Mouse (Mus musculus) kidney, adult 18-20 months (tissue): ENCODE data around the gene Prkar2b.

Source experiments
- DNase-seq: peaks from one replicate; pipeline ENCODE4 v3.0.0; 2021

The Prkar2b gene

DNA sequence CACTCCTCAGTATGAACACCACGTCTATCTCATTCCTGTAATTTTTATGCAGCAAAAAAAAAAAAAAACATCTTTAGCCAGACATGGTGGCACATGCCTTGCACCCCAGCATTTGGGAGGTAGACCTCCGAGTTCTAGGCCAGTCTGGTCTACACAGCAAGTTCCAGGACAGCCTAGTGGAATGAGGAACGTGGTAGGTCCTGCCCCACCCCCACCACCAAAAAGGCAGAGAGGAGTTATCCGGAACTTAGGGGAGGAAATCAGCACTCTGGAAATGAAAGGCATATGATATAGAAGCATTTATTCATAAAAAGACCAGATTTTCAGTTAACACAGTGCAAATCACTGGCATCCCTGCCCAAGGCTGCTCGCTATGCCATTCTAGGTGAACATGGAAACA is 52.4 kb downstream of the Prkar2b start:
- no peak for DNase-seq

DNA sequence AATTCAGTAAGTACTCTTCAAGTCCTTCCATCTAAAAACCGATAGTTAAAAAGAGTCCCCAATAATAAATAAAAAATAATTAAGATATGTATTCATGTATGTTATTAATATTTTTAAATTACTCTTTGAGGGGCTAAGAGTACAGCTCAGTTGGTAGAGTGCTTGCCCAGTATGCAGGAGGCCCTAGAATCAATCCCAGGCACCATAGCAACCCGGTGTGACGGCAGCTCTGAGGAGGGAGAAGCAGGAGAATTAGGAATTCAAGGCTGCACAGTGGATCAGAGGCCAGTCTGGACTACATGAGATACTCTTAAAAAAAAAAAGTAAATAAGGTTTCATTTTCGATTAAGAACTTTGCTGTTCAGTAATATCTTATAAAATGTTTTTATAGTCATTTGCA is 53.5 kb downstream of the Prkar2b start:
- no peak for DNase-seq

DNA sequence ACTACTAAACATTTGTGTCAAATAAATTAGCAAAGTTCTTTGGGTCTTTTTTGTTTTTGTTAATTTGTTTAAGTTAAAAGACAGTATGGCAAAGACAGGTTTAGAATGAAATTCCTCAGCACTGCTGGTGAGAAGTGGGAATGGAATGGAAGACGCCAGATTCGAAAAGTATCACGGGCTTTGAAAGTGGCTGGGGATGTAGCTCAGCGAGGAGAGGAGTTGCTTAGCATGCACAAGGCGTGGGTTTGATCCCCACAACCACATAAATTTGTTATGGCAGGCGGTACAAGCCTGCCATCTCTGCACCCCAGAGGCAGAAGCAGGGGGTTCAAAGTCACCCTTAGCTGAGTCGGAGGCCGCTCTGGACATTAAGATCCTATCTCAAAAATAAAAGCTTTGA is 54.1 kb downstream of the Prkar2b start:
- no peak for DNase-seq

DNA sequence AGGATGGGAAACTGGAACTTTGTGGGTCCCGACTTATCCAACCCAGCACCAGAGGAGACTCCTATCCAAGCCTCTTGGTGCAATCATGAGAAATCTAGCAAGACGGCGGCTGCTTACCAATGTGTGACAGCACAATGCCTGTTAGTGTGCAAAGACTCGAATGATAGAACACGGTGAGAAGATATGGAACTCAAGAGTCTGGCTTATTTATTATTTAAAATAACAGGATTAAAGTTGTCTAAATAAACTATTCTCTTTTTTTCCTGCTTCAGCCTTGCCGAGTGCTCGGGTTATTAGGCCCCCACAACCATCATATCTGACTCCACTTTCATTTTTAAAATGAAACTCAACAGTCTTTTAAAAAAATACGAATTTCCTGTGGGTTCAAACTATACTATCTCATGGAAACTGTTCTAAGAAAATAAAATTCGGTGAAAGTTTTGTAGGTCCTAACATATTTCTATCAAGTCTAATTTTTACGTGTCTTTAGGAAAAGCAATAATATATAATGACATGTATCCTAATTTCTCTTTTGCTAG is 54.6 kb downstream of the Prkar2b start:
- no peak for DNase-seq

DNA sequence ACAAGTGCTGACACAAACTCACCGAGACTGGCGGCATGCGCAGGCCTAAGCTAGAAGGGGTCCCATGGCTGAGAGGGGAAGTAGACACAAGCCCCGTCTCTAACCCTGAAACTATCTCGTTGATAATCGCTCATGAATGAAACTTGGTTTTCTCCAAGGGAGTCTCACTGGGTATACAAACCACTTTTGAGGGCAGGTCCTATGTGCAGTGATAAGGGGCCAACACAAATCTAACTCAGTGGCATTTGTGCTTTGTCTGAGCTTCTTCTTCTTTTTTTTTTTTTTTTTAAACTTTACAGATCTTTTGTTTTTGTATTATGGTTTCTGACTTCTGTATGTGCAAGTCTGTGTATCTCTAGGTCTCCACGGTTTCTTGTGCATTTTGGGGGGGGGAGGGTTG is 60.6 kb downstream of the Prkar2b start:
- DNase-seq: no peak

DNA sequence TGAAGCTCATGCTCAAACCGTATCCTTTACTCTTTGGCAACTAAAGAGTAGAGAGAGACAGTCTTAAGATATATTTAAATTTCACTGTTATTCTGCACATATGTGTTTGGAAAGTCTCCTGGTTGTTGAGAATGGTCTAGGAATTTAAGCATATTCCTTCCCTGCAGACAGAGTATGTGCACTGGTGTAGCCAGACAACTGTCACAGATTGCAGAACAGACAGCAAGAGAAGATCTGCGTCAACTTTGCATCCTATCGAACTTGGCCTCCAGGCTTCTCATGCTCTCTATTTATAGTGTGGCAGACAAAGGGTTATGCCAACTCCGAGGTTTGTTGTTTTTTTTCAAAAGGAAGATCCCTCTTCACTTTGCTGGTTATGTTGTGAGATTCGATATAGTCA is 62.4 kb downstream of the Prkar2b start:
- no peak for DNase-seq

DNA sequence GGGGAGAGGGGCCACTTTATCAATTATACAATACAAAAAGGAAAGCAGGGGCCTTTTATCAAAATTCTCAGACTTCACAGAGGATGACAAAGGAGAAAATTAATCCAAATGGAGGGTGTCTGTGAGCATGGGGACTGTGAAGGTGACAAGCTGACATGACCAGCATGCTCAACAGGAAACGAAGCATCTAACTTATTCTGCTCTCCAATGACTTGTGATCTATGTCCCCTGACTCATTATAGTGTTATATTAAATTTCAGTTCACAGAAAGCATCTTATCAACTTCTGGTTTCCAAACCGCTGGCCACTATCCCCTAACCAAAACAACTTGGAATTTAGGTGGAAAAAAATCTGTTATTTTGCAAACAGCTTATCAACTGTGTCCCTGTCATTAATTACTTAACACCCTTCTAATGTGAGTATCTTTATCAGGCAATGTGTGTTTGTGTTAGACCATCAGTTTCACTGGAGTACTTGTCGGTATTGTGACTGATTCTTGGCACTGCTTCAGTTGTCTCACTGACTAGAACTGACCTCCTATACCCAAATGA is 63.7 kb downstream of the Prkar2b start:
- DNase-seq: no peak

DNA sequence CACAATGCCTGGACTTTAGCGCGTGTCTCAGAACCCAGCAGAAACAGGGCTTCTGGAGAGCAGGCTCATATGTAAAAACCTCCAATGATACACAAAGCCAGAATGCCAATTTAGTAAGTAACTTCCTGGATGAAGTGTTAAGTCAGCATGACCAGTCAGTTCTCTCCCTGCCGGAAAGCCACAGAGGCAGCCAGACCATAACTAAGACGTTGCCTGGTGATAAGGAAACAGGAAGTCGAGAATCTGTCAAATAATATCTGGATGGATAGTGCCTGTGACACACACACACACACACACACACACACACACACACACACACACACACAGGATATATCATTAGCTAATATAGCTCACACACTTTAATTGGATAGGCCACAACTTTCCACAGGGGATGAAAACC is 64.2 kb downstream of the Prkar2b start:
- no peak for DNase-seq

DNA sequence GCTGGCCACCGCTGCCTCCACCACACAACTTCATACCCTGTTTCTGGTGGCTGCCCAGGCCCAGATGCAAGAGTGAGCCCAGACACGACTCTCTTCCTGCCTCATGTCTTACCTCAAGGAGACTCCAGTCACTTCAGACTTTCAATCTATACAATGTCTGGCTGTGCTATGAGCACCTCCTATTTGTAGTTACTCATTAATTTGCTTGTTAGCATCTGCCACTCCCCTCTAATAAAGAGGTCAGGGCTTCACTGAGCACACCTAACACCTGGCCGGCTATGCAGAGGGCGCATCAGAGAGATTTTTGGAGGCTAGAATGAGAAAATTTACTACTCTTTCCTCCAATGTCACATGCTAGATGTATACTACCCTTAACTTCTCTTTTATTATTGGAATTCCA is 70.5 kb downstream of the Prkar2b start:
- DNase-seq: no peak

DNA sequence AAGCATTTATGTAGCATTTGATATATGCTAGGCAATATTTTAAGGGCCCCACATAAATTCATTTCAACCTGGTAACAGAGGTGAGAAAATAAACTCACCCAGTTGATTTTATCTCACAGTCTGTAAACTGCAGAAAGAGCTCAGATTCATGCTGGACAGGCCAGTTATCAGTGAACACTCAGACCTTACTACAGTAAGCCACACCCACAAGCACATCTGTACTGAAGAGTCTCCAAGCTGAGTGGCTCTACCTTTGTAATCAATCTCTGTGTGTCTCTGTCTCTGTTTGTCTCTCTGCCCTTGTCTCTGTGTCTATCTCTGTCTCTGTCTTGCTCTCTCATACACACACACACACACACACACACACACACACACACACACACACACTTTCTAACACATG is 71.4 kb downstream of the Prkar2b start:
- no peak for DNase-seq

DNA sequence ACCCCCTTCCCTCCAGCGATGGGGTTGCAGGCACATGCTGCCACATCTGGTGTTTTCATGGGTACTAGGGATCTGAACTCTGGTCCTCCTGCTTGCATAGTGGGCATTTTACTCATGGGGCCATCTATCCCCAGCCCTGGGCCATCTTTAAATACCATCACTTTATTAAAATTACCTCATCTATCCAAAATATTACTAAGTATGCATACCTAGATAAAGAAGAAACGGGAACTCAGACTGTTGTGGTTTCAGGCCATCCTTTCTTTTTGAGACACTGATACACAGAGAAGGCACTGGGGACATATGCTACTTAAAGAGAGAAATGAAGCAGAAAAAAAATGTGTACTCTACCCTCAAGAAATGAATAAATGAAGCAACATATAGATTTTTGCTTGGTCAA is 74.6 kb downstream of the Prkar2b start:
- DNase-seq: no peak

DNA sequence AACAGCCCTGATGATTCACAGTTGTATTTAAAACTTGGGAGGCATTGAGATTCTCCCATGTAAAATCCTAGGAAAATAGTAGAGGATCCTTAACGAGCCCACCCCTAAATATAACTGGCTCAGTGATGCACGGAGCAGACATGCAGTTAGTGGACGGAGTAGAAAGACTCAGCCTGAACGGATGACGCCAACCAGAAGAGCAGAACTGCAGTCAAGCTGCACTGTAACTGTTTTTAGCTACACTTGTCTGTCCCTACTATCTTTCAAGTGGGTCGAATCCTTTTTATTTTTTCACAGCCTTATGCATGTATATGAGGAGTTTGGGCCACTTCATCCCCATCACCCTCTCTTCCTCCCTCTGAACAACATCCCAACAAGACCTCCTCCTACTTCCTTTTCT is 75.4 kb downstream of the Prkar2b start:
- DNase-seq: no peak

DNA sequence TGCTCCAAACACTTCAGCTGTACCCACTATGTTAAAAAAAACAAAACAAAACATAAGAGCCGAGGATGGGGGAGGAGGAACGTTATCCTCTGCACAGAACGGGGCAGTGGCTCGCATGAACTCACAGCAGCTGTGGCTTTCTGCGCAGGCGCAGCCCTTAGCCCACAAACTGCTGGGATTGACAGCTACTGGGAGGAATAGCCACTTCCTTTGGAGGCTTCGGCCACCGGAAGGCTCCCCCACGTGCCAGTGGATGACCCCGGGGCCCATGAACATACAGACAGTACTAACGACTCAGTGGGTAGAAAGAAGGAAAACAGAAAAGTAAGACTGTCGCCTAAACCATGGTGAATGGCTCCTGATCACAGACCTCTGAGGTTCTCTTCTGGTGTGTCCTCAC is 76.4 kb downstream of the Prkar2b start:
- no peak for DNase-seq

DNA sequence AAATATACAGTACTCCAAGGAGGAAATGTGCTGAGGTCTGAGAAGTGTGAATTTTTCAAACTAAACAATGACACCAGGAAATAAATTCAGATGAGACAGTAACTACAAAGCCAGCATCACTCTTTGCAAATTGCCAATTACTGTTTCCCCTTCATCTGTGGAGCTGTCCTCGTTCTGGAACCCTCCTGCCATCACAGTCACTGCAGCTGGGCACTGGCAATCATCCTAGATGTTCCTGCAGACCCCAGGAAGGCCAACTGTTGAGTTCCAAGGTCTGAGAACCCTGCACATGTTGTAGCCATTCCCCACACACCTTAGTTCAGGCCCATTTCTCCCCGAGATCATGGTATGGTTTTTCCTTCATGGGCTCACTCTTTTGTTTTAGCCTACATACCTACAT is 76.9 kb downstream of the Prkar2b start:
- no peak for DNase-seq

DNA sequence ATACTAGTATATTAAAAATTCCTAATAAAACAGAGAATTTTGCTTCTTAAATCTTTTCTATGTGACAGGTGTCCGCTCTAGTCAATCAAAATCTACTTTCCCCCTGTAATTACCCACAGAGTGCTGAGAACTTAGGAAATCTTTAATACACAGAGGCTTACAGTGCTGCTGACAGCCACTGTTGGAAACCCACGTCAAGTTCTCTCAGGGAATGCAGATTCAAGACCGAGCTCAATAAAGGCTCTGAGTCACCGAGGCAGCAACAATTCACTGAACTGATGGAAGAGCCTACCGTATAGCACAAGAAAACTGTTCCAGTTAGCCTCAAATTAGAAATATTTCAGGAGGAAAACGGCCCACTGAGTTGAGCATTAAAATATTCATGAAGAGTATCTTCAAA is 77.3 kb downstream of the Prkar2b start:
- no peak for DNase-seq

DNA sequence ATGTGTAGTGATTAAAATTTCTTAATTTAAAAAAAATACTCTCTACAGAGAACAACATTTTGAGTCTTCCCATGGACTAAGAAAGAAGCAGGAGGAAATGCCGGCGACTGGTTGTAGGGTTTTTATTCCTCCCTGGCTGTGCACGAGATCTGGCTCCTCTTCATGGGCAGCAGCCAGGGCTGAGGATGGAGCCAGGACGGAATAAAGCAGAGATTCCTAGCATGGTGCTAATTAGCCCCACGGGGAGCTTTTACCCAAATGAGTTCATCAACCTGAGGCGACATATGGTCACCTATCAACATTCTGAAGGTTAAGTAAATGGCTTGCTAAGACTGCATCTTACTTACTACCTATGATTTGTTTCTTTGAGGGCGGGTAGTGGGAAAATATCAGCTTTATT is 77.9 kb downstream of the Prkar2b start:
- DNase-seq: no peak

DNA sequence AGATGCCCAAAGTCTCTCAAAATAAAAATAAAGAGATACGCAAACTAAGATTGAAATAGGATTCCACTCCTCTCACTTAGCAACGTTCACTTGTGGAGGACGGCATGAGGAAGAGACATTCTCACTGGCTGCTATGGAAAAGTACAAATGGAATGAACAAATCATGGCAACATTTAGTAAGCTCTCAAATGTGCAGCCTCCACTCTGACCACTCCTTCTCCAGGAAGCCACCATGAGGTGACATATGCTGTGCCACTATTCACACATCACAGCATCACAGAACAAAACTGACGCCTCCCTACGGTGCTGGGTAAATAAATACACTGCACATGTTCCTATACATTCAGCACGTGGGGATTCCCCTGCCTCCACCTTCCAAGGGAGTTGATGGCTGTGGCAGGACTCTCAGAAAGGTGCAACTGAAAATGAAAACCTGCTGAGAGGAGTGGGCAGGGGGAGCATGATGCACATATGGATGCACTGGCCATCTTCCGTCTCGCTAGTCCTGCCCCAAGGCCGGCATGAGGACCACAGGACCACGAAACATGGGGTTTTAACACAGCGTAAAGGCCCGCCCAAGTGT is 83.4 kb downstream of the Prkar2b start:
- no peak for DNase-seq

DNA sequence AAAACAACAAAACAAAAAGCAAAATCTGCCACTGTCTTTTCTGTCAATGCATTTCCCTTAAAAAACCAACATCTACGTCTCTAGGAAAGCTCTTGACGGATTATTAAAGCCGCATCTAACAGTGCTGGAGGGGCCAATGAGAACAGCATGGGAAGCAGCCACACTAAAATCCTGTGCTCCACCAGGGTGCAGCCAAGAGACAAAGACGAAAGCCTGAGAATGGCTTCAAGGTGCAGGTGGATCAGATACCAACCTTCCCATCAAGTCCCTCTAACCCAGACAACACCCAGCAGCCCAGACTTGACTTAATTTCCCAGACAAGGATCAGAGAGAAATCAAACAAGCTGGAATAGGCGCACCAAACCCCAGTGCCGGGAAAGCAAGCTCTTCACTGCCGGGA is 84.6 kb downstream of the Prkar2b start:
- DNase-seq: peak; percentile 6

DNA sequence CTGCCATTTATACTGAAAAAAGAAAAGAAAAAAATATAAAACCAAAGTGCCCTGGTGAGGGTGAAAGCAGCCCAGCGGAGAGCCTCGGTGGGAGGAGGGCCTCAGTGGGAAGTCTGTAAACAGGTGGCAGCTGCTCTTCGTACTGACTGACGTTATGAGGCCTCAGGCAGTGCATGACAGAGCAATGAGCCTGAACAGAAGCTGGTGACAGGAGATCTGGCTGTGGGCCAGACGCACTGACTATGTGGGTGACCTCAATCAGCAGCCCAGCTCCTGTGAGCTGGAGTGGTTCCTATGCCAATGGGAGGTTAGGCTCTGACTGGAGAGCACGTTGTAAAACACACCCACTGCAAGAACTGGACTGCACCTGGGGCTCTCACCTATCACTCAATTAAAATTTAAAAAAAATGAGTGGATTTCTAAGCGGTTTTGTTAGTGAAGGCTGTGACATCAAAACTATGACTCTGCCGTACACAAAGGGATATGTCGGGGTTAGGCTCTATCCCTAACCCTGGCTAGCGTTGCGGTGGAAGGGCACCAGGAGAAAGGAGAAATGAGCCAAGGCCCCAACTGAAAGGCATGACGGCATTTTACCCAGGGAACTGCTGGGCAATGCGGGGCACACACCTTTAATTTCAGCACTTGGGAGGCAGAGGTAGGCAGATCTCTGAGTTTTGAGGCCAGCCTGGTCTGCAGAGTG is 87.5 kb downstream of the Prkar2b start:
- DNase-seq: peak; percentile 63

DNA sequence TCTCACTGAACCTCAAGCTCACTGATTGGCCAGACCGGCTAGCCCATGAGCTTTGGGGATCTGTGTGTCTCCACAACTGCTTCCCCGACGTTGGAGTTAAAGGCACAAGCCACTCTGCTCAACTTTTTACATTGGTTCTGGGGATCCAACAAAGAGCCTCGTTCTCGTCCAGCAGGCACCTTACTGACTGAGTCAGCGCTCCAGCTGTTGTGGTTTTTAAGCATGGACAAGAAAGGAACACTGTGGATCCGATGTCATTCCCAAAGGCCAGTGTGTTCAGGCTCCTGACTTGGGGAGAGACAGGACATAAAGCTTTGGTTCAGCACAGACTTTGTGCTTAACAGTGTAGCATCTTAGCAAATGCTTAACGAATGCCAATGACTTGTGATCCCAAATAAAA is 89.5 kb downstream of the Prkar2b start:
- no peak for DNase-seq

DNA sequence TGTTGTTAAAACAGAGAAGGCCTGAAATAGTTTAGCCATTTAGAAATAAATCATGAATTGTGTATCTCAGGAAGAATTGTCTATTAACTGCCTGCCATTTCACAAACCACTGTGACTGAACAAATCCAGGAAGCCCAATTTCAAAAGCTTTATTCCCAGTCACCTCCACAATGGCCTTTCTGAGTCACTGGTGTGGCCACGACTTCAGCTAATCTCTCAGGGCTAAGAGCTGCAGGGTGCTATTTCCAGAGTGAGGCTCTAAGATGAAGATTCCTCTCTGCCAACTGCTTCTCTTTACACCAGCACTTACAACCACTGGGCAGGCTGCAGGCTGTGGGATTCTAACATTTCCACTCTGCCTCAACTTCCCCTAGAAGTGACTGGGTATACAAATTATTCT is 92.0 kb downstream of the Prkar2b start:
- DNase-seq: no peak

DNA sequence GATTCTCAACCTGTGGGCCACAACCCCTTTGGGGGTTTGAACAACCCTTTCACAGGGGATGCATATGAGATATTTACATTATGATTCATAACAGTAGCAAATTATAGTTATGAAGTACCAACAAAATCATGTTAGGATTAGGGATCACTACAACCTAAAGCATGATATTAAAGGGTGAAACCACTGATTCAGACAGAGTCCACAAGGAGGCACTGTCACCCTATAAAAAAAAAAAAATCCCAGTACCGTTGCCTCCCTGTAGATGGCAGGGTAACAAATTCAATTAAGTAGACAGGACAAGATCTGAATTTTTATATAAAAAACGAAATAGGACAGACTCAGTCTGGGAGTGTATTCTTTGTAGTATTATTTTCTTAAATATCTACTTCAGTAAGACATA is 93.6 kb downstream of the Prkar2b start:
- DNase-seq: peak; percentile 28

DNA sequence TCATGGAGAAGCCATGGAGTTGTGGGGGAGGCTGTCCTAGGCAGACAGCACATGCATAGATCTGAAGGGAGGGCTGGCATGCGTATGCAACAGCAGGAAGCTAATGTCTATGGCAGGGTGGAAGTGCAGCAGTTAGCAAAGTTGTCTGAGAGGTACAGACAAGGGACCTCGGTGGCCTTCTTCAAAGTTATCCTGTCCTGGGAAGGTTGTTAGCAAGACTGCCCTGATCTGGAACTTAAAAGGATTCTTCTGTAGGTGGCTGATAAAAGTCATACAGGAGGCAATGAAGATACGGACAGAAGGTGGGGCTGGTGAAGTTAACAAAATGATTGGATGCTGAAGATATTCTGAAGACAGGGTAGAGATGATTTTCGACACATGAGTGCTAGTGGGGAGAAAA is 94.7 kb downstream of the Prkar2b start:
- no peak for DNase-seq

DNA sequence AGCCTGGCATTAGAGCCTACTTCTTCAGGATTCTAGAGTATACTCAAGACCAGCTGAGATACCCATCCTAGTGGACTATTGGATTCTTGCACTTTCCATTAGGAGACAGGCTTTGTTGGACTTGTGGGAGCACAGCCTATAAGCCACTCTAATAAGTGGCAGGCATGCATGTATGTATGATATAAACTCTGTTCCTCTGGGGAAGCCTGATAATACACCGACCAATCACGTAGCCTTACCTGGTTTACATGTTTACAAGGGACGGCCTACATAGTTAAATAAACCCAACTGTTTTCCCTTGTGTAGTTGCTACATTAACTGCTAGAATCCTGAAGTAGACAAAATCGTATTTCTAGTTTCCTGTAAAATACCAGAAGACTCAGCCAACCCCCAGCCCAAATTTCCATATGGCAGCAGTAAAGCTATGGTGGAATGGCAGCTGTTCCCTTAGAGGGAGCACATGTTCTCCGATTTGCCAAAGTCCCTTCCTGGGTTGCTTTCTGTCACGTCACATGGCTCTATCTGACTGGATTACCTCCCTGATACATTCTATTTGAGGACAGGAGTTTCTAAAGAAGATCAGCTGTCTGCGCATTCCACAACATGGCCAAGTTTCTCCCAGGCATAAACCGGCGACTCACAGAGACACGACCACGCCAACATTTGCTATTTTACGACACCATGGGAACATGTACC is 95.4 kb downstream of the Prkar2b start:
- DNase-seq: no peak
